In genomic region chr19:48731731-48732130, GRCm38 (mm10) we compare ENCODE assay signal across 25 mouse cellular contexts.
DNase-seq lines count a peak whose midpoint lies in the region; TF ChIP-seq lines count a peak whose summit lies in the region.
"Had no signal": no experiment of that assay in that cellular context is flagged by ENCODE, and none has a peak within 500 bp of the region (broad histone marks: within the 10 kb centered on the region; RNA-seq: fewer than 3 reads in every experiment).

No protein-coding gene starts in this region.

- TF ChIP-seq CTCF in gastrocnemius, adult 2 months (IDR thresholded peaks at IDR 0.05), result no peak
- no peak for TF ChIP-seq CTCF in brain, embryonic 14.5 days (IDR thresholded peaks at IDR 0.05; ENCODE audit: borderline replicate concordance, extremely low read depth, insufficient read depth, insufficient read length)

- intact Hi-C loops in gastrocnemius, adult 2 months (cut with DNase I), result no loop called here

- H3K27ac ChIP-seq in gastrocnemius, adult 2 months, result no peak overlapping the region
- H3K27ac ChIP-seq: embryonic facial prominence, embryonic 10.5 days; embryonic facial prominence, embryonic 15.5 days; forebrain, embryonic 12.5 days; heart, embryonic 10.5 days; heart, embryonic 15.5 days; kidney, embryonic 15.5 days; layer of hippocampus, adult 2 months; left cerebral cortex, adult 2 months; liver, embryonic 12.5 days; macrophage; midbrain, embryonic 15.5 days had no signal

- TF ChIP-seq POLR2A in brain, embryonic 14.5 days (IDR thresholded peaks at IDR 0.05; ENCODE audit: borderline replicate concordance, extremely low read depth, insufficient read depth, insufficient read length, poor library complexity, severe bottlenecking), result no peak

- peak; percentile 14 for DNase-seq in gastrocnemius, adult 2 months
- no peak for DNase-seq in gastrocnemius, postnatal 10 days
- DNase-seq in brain, embryonic 14.5 days (ENCODE audit: low read depth), result peak; percentile 52
- DNase-seq in cerebellum, postnatal 10 days, result peak; percentile 65 to 71
- peak; percentile 6 for DNase-seq in retina, postnatal 7 days (ENCODE audit: low read depth, low spot score)
- no peak for DNase-seq in urinary bladder, adult 2 months (ENCODE audit: low spot score)
- DNase-seq in lung, postnatal 4 days, result no peak
- DNase-seq: adrenal gland, postnatal 14 days; forebrain, postnatal 0 days; gastrocnemius, postnatal 14 days; kidney, adult 18-20 months; kidney, postnatal 36 days; liver, postnatal 0 days; thymus, postnatal 4 days had no signal

- no peak overlapping the region for H3K4me3 ChIP-seq in gastrocnemius, adult 2 months
- H3K4me3 ChIP-seq: embryonic facial prominence, embryonic 10.5 days; embryonic facial prominence, embryonic 15.5 days; forebrain, embryonic 12.5 days; heart, embryonic 10.5 days; heart, embryonic 15.5 days; kidney, embryonic 15.5 days; layer of hippocampus, adult 2 months; left cerebral cortex, adult 2 months; liver, embryonic 12.5 days; midbrain, embryonic 15.5 days had no signal

Comparison
In these comparisons a context has a peak if more than half of its experiments do, and no peak if none do; other contexts are left out.
1. DNase-seq: peak in gastrocnemius, adult 2 months (single experiment), brain, embryonic 14.5 days (single experiment), cerebellum, postnatal 10 days (2 of 2) and retina, postnatal 7 days (single experiment); none in gastrocnemius, postnatal 10 days (single experiment), urinary bladder, adult 2 months (single experiment) and lung, postnatal 4 days (0 of 2).